Mouse (Mus musculus): ENCODE data around the gene Phyh.
A peak's percentile ranks its signal among the peaks of the same experiment; 100 is the strongest.
"Not testable (repeated sequence)": the region's sequence is repeated elsewhere in the genome, so short reads cannot be mapped to it uniquely, and the experiment has no call there.

Phyh gene

DNA sequence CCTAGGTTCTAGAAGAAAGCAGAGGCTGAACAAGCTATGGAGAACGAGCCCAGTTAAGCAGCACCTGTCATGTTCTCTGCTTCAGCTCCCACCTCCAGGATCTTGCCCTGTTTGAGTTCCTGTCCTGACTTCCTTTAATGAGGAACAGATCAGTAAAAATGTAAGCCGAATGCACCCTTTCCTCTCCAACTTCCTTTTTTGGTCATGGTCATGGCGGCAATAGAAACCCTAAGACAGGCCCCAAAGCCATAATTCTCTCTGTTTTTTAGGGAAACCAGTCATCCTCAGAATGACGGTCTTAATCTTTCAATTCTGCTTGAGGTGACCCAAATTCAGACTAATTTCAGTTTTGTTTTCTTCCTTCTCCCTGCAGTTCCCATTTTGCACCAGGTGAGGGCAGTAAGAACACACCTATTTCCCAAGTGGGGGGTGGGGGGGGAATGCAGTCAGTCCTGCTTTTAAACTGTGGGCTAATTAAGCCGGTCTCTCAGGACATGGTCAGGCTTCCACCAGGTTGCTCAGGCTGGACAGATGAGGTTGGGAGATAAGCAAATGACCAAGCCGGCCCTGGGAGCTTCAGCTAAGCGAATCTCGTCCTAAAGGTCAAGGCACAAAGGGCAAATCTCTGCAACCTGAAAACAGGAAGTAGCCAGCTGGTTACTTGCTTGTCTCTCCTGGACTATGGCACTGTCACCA is 1.3 kb upstream of the Phyh start:
- peak; percentile 11 to 40 for DNase-seq (ENCODE audit: low spot score in 2 of 2)

DNA sequence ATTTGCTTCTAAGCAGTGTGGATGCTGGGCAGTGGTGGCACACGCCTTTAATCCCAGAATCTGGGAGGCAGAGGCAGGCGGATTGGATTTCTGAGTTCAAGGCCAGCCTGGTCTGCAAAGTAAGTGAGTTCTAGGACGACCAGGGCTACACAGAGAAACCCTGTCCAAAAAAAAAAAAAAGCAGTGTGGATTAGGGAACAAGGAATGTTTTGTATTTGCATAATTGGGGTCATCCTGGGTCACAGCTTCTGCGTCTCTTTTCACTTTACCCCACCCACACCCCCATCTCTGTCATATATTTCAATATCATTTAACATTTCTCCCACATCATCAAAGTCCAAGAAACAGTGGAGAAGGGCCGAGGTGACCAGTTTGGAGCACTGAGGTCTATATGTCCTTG is 2.2 kb downstream of the Phyh start:
- DNase-seq (ENCODE audit: low spot score in 2 of 2), result no peak

DNA sequence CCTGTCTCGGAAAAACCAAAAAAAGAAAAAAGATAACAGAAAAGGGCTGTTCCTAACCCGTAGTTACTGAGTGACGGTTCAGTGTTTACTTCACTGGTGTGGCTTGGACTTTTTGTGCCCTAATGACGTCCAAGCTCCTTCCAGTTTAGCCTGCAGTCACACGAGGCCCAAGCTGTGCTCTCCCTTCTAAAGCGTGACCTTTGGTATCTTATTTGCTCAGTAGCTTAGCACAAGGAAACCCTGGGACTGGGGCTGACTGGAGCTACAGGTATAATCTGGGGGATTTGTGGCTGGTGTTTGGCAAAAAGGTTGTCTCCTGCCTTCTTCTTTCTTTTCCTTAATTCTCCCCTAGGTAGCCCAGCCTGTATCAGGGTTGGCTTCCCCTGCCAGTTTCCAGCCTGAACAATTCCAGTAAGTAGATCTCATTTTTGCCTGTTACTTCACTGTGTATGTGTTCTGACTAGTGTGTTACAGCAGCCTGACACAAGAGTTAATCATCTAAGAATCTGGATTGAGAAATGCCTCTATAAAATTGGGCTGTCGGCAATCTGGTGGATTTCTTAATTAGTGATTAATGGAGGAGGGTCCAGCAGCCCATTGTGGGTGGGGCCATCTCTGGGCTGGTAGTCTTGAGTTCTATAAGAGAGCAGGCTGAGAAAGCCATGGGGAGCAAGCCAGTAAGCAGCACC is 3.8 kb downstream of the Phyh start:
- DNase-seq (ENCODE audit: low spot score in 2 of 2), result no peak

DNA sequence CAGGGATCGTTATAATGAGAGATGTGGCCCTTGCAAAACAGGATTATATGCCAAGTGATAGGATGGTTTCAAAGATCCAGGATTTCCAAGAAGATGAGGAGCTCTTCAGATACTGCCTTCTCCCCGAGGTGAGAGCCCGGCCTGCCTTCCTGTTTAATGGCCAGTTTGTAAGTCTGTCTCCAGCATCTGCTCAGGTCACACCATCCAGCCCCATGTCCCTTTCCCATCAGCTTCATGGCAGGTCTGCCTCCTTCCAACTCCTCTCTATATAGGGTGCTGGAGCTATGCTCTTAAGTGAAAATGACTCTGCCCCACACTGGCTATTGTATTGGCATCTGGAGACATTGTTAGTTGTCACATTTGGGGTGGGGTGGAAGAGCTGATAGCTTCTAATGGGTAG is 8.6 kb downstream of the Phyh start:
- DNase-seq (ENCODE audit: low spot score in 2 of 2), result no peak

DNA sequence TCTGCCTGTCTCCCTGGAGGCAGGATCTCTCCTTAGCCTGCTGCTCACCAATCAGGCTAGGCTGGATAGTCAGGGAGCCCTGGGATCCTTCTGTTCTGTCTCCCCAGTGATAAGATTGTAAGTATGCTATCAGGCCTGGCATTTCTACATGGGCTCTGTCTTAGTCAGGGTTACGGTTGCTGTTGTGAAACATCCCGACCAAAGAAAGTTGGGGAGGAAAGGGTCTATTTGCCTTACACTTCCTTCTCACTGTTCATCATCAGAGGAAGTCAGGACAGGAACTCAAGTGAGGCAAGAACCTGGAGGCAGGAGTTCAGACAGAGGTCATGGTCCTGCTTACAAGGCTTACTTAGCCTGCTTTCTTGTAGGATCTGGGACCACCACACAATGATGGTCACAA is 10.4 kb downstream of the Phyh start:
- DNase-seq (ENCODE audit: low spot score in 2 of 2), result no peak

DNA sequence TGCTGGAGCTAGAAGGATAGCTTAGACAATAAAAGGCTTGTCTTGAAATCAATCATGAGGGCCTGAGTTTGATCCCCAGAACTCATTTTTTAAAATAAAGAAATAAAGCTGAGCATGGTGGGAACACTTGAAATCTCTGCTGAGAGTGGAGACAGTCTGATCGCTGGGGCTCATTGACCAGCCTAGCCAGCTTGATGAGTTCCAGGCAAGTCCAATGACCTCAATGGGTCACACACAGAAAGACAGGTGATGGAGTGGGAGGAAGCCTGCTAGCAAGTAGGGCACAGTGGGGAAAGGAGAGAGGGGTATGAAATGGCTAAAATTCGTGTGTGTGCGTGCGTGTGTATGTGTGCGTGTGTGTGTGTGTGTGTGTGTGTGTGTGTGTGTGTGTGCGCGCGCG is 15.7 kb downstream of the Phyh start:
- DNase-seq (ENCODE audit: low spot score in 2 of 2), result no peak

DNA sequence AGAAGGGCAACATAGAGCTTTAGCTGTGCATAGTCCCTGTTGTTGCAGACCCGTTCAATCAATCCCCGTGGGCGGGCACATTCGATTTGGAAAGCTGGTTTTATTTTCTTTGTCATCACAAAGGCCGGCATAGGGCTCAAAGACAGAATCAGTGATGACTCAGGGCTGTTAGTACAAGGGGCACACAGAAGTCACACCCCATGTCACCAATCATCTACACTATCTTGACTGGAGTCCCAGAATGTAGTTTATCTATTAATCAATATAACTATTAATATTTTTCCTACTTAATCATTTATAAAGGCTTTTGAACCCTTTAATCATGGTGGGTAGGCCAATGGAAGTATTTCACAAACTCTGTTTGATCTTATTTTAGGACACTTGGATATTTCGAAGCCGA is 19.1 kb downstream of the Phyh start:
- DNase-seq (ENCODE audit: low spot score in 2 of 2), result no peak

DNA sequence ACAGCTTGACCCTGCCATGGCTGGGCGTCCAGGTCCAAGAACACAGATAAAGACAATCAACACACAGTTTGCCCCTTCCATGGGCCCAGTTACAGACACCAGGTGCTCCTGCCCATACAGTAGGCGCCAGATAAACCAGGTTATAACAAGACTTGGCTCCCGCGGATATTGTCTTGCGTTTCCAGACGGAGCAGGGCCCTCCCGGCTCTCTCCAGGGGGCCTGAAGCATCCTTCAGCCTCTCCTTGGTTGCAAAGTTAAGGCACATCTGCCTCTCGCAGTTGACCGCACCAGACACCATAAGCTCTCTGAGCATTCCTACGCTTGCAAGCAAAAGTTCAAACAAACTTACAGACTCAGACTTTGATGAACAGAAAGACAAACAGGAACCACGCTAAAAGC is 22.0 kb downstream of the Phyh start:
- DNase-seq (ENCODE audit: low spot score in 2 of 2), result no peak

DNA sequence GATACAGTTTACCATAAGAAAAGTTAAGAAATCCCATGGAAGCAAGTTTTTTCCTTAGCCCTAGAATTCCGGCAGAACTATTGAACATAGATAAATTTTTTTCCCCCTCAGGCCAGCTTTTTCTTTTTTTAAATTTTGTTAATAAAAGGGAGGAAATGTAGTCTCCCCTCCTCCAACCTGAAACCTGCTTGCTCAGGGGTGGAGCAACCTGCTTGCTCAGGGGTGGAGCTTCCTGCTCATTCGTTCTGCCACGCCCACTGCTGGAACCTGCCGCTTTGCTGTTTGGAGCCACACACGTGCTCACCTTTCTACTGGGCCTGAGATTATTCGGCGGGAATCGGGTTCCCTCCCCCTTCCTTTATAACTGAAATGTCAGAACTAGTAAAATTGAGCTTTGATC is 30.9 kb downstream of the Phyh start:
- not testable (repeated sequence) for DNase-seq (ENCODE audit: low spot score in 2 of 2)

DNA sequence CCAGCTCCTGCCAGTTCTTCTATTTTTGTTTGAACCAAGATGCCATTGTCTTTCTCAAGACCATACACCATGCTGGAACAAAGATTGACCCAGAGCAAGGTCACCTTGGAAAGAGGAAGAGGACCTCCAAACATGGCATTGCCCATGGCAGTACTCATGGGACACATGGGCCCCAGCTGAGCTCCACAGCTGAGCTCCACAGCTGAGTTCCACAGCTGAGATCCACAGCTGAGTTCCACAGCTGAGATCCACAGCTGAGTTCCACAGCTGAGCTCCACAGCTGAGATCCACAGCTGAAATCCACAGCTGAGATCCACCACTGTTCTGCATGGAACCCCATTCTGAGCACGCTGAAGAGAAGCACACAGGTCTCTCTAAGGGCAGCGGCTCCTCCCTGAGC is 32.2 kb downstream of the Phyh start:
- DNase-seq (ENCODE audit: low spot score in 2 of 2), result no peak

DNA sequence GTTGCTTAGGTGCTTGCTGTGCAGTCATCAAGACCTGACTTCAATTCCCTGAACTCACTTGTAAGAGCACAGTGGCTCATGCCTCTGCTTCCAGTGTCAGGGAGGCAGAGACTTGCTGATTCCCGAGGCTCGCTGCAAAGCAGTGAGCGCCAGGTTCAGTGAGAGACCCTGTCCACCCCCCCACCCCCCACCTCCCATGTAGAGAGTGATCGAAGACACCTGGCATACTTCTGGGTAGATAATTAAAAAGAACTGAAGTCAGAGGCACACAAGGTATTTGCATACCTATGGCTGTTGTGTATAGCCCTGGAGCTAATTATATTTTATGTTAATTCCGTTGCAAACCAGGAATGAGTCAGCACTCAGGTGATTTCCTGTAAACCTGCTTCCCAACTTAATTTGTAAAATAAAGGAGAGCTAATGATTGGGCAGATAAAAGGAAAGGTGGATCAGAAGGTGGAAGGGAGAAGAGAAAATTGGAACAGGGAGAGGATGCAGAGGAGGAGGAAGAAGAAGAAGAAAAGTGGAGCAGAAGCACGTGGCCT is 35.5 kb downstream of the Phyh start:
- DNase-seq (ENCODE audit: low spot score in 2 of 2), result no peak

DNA sequence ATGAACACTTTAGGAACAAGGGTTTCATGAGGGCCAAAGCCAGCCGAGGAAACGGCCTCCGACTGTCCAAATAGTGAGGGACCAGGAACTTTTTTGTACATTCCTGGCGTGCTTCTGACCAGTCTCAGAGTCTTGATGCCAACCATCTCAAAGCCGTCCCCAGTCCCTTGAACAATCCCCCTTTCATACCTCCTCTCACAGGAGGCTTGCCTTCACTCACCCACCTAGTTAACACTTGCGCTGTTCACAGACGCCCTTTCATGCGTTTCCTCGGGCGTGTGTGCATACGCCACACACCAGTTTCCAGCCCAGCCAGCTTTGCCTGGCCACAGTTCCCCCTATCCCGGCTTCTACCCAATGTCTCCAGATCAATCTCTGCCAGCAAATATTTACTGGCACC is 39.2 kb downstream of the Phyh start:
- no peak for DNase-seq (ENCODE audit: low spot score in 2 of 2)

DNA sequence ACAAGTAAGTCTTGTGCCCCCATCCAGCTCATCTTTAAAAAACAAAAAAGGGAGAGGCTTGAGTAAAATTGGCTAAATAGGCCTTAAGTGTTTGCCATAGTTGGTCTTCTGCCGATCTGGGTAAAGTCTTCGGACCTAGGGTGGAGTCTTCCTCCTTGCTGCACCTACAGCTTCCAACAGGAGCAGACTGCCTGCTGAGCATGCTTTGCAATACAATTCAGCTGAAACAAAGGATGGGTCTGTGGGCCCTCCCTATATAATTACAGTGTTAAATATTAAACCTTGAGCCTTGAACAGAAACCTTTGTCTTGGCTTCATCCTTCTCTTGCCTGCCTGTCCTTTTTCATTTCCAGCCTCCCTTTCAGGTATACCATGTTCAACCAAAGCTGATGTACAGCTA is 49.0 kb downstream of the Phyh start:
- no peak for DNase-seq (ENCODE audit: low spot score in 2 of 2)

DNA sequence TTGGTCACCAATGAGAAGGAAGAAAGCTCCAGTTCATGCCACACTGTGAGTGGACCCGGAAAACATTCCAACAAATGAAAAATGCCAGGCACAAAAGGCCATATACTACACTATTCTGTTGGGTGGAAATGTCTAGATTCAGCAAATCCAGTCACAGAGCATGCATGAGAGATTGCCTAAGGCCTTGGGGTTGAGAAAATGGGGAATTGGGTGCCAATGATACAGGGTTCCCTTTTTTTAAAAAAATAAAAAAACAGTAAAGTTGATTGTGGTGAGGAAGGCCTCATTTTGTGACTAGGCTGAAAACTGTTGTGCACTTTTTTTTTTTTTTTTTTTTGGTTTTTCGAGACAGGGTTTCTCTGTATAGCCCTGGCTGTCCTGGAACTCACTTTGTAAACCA is 50.3 kb downstream of the Phyh start:
- no peak for DNase-seq (ENCODE audit: low spot score in 2 of 2)

DNA sequence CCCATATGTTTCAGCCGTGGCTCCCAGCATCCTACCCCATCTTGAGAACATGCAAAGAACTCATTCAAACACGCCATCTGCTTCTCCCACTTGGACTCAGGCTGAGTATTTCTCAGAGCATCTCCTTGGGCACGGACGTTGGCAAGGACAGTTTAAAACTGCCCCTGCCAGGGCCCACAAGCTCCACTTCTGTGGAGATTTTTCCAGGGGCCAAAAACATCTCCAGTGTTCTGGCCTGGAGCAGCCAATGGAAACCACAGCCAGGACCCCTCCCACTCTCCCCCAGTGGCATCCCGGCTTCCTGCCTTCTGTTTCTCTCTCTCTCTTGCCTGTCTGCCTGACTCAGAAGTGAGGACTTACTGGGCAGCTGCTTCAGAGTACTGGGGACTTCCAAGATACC is 57.0 kb downstream of the Phyh start, which contains the start of gene Ucma:
Ucma (plus strand) TSS at position 316 of the 400 bp plus-strand sequence.
- no peak for DNase-seq (ENCODE audit: low spot score in 2 of 2)

DNA sequence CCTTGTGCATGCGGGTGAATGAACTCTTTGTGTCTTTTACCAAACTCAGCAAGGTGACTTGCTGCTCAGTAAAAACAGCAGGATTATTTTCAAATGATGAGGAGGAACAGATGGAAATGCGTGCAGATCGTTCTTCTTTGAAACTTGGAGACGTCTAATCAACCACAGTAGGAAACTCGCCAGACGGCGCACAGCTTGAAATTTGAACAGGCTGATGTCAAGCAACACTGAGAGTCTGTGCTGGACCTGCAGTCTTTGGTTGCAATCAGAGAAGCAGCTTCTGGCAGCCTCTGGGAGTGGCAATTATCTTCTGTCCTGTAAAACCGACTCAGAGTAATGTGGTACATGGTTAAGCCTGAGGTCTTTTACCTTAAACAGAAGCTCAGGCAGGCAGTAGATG is 59.3 kb downstream of the Phyh start:
- DNase-seq (ENCODE audit: low spot score in 2 of 2), result no peak

DNA sequence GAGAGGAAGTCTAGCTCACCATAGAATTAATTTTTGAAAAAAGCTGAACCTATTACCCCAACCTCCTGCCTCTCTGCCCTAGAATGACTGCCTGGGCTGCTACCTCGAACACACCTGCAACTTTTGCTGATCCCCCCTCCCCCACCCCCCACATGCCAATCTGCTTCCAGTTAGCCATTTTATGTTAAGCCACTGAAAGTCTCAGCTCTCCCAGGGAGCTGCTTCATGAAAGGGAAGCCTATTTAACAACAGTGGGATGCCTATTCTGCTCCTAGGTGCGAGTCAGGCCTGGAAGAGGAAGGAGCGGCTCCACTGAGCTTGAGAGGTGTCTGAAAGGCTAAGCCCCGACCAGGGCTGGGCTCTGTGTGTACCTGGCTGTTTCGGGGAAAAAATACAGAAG is 65.2 kb downstream of the Phyh start:
- no peak for DNase-seq (ENCODE audit: low spot score in 2 of 2)

DNA sequence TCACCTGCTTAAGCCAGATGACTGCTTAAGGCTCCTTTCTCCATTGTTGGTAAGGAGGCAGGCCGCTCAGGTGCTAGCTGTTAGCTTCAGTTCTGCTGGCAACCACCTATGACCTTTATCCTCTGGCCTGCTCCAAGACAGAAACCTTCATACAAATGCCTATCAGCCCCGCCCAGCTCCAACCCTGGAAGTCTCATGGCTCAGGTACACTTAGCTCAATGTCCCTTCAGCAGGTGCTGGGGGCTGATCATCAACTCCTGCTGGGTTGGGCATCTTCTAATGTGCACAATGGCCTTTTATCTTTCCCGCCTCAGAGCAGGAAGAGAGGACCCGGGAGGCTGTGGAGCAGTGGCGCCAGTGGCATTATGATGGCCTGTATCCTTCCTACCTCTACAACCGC is 66.2 kb downstream of the Phyh start:
- no peak for DNase-seq (ENCODE audit: low spot score in 2 of 2)

DNA sequence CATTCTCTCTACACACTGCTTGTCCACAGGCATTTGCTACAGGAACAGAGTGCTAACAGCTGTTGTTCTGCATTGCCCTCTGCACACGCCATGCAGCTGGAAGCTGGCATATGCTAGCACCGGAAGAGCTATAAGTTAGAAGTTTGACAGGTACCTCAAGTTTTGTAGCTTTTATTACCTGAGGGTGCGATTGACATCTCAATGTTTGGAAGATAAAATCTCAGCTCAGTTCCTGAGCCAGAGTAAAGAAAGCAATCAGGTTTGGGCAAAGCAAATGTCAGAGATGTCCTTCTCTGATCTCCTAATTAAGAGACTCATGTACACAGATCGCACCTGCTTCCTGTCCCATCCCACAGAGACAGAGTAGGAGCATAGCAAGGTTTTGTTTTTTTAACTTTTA is 68.0 kb downstream of the Phyh start:
- DNase-seq (ENCODE audit: low spot score in 2 of 2), result no peak

DNA sequence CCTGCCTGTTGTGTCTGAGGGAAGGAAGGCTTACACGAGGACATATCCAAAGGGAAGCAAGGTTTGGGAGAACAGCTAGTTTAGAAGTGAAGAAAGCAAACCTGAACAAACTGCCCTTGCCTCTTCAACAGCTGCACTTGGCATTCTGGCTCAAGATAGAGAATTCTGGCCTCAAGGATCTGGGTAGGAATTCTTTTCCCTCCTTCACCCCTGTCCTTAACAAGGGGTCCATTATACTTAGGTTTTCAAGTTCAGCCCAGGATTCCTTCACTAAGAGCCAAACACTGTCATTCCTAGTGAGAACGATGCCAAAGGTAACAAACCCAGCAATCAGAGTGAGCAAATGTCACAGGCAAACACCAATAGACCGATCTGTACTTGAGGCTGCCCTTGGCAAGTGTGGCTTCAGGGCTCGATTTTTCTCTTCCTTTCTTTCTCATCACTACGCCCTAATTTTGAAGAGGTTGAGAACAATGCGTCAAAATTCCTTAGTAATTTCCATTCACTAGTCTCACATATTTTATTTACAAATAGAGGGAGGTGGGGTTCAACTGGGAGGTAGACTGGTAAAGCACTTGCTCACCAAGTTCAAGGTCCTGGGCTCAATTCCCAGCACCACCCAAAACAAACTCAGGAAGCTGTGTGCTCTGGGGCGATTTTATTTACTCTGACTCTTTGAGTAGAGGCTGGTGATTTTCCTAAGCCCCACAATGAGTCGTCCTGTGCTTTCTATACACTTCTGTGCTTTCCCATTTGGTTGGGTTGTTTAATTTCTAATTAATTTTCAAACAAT is 68.8 kb downstream of the Phyh start:
- no peak for DNase-seq (ENCODE audit: low spot score in 2 of 2)
